Mouse (Mus musculus): ENCODE measurements at regions not wholly inside any gene's neighbourhood (a gene's known extent, or its start where the extent isn't known, plus 50 kb on each side); places are given as distances from the start of the nearest gene placed in this dataset.
A peak's percentile ranks its signal among the peaks of the same experiment; 100 is the strongest.

- DNase-seq (ENCODE audit: low read depth), result no peak
Observed at GRCm38 (mm10) chr17:93665889-93666288, 467.1 kb downstream of the Adcyap1 start.

- DNase-seq (ENCODE audit: low read depth), result no peak
Observed at GRCm38 (mm10) chr17:93676366-93676962, 477.6 kb downstream of the Adcyap1 start.

GRCm38 (mm10) chr17:93700685-93701084 is 501.9 kb downstream of the Adcyap1 start:
- no peak for DNase-seq (ENCODE audit: low read depth)

DNA sequence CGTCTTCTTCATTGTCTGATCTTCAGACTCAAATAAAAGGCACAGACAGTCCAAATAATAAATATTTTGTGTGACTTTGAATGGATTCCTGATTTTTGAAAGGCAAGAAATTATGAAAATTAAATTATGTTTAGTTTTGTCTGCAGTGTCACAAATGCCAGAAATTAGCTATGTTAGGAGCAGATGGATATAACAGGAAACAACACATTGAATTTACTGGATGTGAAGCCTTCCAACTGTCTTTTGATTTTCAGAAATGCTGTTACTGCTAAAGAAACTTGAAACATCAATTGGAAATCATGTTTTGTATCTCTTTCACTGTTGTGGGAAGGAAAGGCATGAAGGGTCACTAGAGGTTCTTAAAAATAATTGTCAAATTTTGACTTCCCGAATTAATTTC is 518.8 kb downstream of the Adcyap1 start:
- DNase-seq (ENCODE audit: low read depth), result no peak

DNA sequence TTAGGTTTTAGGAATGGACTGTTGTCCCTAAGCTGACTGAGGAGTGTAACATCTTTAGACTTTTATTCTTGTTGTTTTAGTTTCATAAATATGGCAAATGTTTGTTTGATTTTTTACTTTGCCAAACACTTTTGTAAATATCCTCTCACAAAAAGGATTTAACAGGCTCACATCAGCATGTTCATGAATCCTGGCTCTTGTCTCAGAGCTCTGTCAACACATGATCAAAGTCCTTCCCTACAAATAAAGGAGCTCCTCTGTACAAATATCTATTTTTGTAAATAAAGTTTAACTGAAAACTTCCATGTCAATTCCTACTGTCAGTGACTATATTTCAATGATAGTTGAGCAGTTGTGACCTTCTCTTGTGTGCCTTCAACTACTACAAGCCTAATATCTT is 542.5 kb downstream of the Adcyap1 start:
- DNase-seq (ENCODE audit: low read depth), result no peak

DNA sequence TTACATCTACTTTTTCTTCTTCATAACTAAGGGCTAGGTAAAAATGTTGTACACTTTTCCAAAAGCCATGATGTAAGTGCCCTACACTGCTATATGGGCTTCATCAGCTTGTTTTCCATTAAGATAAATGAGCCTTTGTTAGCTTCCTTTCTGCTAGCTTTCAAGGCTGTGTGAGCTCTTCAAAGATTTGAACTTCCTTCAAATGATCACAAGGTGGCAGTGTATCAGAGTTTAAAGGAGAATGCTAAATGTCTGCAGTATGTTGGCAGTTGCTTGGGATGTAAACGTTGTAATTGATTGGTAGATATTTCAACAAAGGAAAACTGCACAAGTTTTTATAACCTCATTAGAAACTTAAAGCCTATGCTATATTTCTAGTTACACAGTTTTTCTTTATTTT is 563.5 kb downstream of the Adcyap1 start:
- DNase-seq (ENCODE audit: low read depth), result peak; percentile 11

Data from NIH3T3 (cell line).